Mouse (Mus musculus) gastrocnemius, postnatal 36 days (tissue): ENCODE data around the gene Pla2r1. TPM values are rescaled to one million over a fixed set of nuclear protein-coding genes. Genes with fewer than 3 reads are reported as not detected.

Source experiments
- total RNA-seq, 2 experiments: library from RNA; stranded (reverse); gene quantifications; 2 replicates each; pipeline ENCODE4 v1.2.3; 2021

The Pla2r1 gene
- total RNA-seq, 2 experiments from 2014 or later = 1.1 to 1.4 TPM

Other genes starting within 250 kb of the Pla2r1 start
- gene Ly75, start 170.0 kb downstream of the Pla2r1 start, total RNA-seq = under 1 TPM; 0.07 to 0.54 TPM
- 10 to 100 TPM; 20.3 to 21.7 TPM for gene Itgb6, start 169.3 kb upstream of the Pla2r1 start, total RNA-seq